Comparison of ENCODE assay signal across 9 mouse cellular contexts in the genomic region with DNA sequence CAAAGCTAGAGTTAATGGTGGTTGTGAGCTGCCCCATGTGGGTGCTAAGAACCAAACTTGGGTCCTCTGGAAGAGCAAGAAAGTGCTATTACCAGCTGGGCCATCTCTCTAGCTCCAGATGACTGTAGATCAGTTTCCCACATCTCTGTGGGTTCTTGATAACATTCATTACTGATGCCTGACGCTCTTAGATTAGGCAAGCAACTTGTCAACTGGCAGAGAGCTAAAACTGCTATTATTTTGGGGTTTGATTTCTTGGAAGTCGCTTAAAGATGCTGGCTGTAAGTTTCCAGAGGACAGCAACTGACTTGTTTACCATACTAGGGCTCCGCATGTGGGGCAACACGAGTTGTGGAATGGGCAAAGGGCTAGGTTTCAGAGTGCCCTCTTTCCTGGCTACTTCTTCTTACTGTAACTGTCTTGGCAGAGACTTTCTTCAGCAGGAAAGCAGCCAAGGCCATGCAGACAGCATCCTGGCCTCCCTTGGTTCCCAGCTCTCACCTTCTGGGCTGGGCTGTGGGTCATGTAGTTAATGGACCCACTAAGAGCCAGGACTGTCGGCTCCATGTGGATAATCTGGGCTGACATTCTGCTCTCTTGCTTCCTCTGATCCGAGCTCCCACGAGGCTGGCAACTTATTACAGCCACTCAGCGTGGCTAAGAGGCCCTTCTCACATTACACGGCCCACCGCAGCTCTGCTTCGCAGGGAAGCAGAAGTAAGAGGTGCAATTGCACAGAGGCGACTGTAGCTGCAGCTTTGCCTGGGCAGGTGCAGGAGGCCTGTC.
A peak's percentile ranks its signal among the peaks of the same experiment; 100 is the strongest.
DNase-seq lines count a peak whose midpoint lies in the region; ATAC-seq lines count a peak whose summit lies in the region.
"Had no signal": no experiment of that assay in that cellular context is flagged by ENCODE, and none has a peak within 500 bp of the region (broad histone marks: within the 10 kb centered on the region; RNA-seq: fewer than 3 reads in every experiment).

No protein-coding gene starts in this region.

- H3K4me1 ChIP-seq in heart, embryonic 12.5 days (replicated peaks) = peaks cover 38% of the 10 kb centered on the region
- peaks cover 25% of the 10 kb centered on the region for H3K4me1 ChIP-seq in forebrain, embryonic 15.5 days

- no peak overlapping the region for H3K4me3 ChIP-seq in heart, embryonic 12.5 days
- H3K4me3 ChIP-seq in forebrain, embryonic 15.5 days = no peak overlapping the region
- H3K4me3 ChIP-seq: limb, embryonic 15.5 days had no signal

- no peak for DNase-seq in heart, adult 8-10 months (ENCODE audit: low spot score)
- peak; percentile 59 for DNase-seq in cerebellum, adult 11 months
- DNase-seq in lung, postnatal 14 days = peak; percentile 21
- no peak for DNase-seq in Muller cell, postnatal 12 days (ENCODE audit: inconsistent ontology term)
- DNase-seq in right cerebral cortex, postnatal 4 days = no peak
- no peak for DNase-seq in left cerebral cortex, postnatal 14 days (ENCODE audit: low spot score in 2 of 2)

- no peak overlapping the region for H3K27ac ChIP-seq in heart, embryonic 12.5 days (ENCODE audit: poor library complexity, severe bottlenecking)
- H3K27ac ChIP-seq in forebrain, embryonic 15.5 days (replicated peaks) = peak overlapping the region; percentile 54
- H3K27ac ChIP-seq: limb, embryonic 15.5 days had no signal

- intact Hi-C loops in left cerebral cortex, postnatal 14 days (cut with DNase I) = no loop called here

- H3K4me2 ChIP-seq in heart, embryonic 12.5 days = peak overlapping the region; percentile 15
- no peak overlapping the region for H3K4me2 ChIP-seq in forebrain, embryonic 15.5 days (replicated peaks)
- H3K4me2 ChIP-seq: limb, embryonic 15.5 days had no signal

- H3K9ac ChIP-seq in heart, embryonic 12.5 days = no peak overlapping the region; the same call in none of the 2 replicates
- no peak overlapping the region for H3K9ac ChIP-seq in forebrain, embryonic 15.5 days (replicated peaks)
- H3K9ac ChIP-seq: limb, embryonic 15.5 days had no signal

- H3K9me3 ChIP-seq in heart, embryonic 12.5 days (replicated peaks) = no peaks in the 10 kb centered on the region
- no peaks in the 10 kb centered on the region for H3K9me3 ChIP-seq in forebrain, embryonic 15.5 days
- H3K9me3 ChIP-seq: limb, embryonic 15.5 days had no signal

- WGBS in heart, embryonic 12.5 days = 31% methylated on average over 12 of the region's 12 CpGs
- WGBS in forebrain, embryonic 15.5 days = 31% methylated on average over 12 of the region's 12 CpGs

- no peaks in the 10 kb centered on the region for H3K27me3 ChIP-seq in heart, embryonic 12.5 days (replicated peaks)
- no peaks in the 10 kb centered on the region for H3K27me3 ChIP-seq in forebrain, embryonic 15.5 days
- H3K27me3 ChIP-seq: limb, embryonic 15.5 days had no signal

- no peaks in the 10 kb centered on the region for H3K36me3 ChIP-seq in heart, embryonic 12.5 days
- H3K36me3 ChIP-seq in forebrain, embryonic 15.5 days = no peaks in the 10 kb centered on the region
- H3K36me3 ChIP-seq: limb, embryonic 15.5 days had no signal

- peak; percentile 6; the same call in 1 of the 2 replicates for ATAC-seq in heart, embryonic 12.5 days (ENCODE audit: insufficient number of reproducible peaks, low FRiP score)
- peak; percentile 46 for ATAC-seq in forebrain, embryonic 15.5 days (replicated peaks)

Comparison
In these comparisons a context has a peak if more than half of its experiments do, and no peak if none do; other contexts are left out.
1. DNase-seq: peak in cerebellum, adult 11 months (single experiment) and lung, postnatal 14 days (single experiment); none in heart, adult 8-10 months (single experiment), Muller cell, postnatal 12 days (single experiment), right cerebral cortex, postnatal 4 days (single experiment) and left cerebral cortex, postnatal 14 days (0 of 2).